Mouse (Mus musculus): Measurements from ENCODE around the gene Arl2bp. TPM values are rescaled to one million over a fixed set of nuclear protein-coding genes. Genes with fewer than 3 reads are reported as not detected.
A peak's percentile ranks its signal among the peaks of the same experiment; 100 is the strongest.

Gene Arl2bp
- 100 to 1,000 TPM; 153 to 159 TPM for total RNA-seq (2021)

DNA sequence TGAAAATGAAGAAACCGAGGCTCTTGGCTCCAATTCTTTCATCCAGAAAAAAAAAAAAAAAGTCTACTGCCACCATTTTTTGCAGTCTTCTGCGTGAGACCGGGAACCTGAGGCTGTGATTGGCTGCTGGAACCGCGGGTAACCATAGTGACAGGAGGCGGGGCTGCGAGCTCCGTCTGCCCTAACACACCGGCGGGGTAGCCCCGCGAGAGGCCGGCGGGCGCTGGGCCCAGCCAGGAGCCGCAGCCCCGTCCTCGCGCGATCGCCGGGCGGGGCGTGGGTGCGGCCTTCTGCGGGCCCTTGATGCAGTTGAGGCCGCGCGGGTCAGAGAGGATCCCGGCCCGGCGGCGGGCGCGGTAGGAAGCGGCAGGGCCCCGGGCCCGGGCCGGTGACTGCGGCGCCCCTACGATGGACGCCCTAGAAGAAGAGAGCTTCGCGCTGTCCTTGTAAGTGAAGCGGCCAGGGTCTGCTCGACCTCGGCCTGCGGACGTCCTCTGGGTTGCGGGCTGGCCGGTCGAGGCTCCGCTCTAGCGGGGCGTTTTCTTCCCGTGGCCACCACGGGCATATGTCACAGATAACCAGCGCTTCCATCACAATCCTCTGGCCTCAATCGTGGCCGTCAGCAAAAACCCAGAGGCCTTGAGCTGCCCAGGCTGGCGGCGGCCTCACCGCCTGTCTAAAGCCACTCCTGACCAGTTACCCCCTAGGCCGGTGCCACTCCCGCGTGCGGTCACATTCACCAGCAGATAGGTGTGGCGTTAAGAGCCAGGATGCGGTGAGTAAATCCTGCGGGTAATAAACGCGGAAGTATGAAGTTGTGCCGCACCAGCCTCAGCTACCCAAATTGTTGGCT is at the start of gene Arl2bp:
Gene Arl2bp (plus strand): TSS at position 145 of the 853 bp plus-strand sequence.
- peak; percentile 92 to 93 for DNase-seq (ENCODE audit: low spot score in 2 of 2)
- intact Hi-C loops (cut with DNase I) = no loop called here

DNA sequence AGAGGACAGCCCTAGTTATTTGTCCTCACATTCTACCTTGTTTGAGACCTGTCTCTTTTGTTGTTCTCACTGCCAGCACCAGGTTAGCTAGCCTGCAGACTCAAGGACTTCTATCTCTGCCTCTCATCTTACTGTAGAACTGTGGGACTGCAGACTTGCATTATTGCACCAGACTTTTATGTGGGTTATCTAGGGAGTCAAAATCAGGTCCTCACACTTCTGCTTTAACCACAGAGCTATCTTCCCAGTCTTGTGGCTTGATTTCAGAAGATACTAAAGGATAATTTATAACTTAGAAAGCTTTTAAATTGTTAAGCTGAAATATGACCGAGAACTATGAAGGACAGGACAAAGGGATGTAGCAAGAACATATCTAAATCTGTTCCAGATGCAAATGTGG is 41.5 kb upstream of the Arl2bp start:
- intact Hi-C loops (cut with DNase I) = no loop called here
- no peak for DNase-seq (ENCODE audit: low spot score in 2 of 2)

DNA sequence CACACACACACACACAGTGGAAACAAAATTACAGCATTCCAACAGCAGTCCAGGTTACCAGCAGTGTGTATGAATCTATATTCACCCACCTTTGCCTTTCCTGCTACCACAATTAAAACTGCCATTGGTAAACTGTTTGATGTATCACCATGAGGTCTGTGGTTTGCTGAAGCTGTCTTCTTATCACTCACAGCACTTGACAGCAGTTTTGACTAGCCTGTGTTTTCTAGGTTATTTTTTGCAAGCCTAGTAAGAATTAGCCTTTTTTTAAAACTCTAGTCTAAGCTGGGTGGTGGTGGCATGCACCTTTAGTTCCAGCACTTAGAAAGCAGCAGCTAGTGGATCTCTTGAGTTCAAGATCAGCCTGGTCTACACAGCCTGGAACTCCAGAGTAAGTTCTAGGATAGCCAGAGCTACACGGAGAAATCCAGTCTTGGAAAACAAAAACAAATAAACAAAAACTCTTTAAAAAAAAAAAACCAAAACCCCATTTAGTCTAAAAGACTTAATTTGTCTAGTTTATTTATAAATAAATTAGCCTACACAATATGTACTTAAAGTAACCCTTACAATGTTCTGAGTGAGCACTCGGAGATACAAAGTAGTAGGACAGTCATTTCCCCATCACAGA is 32.7 kb upstream of the Arl2bp start:
- intact Hi-C loops (cut with DNase I) = no loop called here
- DNase-seq (ENCODE audit: low spot score in 2 of 2) = no peak

DNA sequence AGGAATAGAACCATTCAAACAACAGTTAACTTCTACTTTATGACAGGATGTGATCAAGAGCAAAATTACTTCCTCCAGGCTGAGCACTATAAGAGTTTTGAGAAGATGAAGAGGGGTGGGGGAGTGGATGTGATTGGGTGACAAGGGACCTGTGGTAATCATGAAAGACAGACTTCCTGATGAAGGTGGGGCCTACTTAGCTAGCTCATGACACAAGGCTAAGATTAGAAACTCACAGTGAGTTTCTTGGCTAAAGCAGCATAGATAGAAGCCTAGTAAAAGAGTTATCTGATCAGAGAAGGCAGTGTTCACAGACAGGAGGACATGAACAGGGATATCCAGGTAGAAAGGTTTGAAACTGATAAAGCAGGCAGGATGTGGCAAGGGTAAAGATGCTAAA is 32.2 kb upstream of the Arl2bp start:
- no peak for DNase-seq (ENCODE audit: low spot score in 2 of 2)
- intact Hi-C loops (cut with DNase I) = no loop called here

DNA sequence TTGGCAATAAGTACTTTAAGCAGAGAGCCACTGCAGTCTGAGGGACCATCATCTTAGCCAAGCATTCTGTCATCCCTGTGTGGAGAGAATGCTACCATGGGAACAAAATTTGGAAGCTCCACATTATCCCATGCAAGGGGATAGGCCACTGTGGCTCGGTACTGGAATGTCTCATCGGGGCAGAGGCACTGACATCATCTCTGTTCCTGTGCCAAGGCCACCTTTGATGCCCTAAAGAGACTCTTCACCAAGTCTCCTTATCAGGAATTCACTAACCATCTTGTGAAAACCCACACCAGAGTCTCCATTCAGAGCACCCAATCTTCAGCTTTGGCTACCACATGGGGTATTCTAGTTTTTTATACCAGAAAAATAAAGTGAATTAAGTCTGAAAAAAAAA is 25.2 kb upstream of the Arl2bp start:
- intact Hi-C loops (cut with DNase I) = no loop called here
- no peak for DNase-seq (ENCODE audit: low spot score in 2 of 2)

DNA sequence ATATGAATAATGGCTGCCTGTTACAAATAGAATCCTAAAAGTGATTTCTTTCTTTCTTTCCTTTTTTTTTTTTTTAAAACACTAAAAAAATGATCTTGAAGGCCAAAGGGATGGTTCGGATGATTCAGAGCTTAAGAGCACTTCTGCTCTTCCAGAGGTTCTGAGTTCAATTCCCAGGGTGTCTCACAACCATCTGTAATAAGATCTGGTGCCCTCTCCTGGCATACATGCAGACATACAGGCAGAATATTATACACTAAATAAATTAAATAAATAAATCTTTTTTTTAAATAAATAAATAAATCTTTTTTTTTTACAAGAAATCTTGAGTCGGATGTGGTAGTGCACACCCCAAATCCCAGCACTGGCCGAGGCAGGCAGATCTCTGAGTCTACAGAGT is 24.5 kb upstream of the Arl2bp start:
- intact Hi-C loops (cut with DNase I) = no loop called here
- no peak for DNase-seq (ENCODE audit: low spot score in 2 of 2)

DNA sequence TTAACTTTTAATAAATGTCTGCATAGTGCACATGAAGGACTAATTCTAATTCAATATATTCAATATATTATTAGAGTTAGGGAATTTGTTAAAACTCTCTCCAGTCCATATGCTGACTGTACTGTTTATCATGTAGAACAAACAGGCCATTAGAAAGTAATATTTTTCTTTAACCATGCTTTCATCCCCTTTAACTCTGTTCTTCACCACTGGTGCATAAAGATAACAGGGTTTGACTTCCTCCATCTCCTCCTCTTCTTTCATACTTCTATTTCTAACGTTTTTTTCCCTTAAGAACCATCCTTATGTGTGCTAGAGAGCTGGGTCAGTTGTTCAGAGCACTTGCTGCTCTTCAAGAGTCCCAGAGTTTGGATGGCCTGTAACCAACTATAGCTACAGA is 21.2 kb upstream of the Arl2bp start:
- no peak for DNase-seq (ENCODE audit: low spot score in 2 of 2)
- intact Hi-C loops (cut with DNase I) = no loop called here

DNA sequence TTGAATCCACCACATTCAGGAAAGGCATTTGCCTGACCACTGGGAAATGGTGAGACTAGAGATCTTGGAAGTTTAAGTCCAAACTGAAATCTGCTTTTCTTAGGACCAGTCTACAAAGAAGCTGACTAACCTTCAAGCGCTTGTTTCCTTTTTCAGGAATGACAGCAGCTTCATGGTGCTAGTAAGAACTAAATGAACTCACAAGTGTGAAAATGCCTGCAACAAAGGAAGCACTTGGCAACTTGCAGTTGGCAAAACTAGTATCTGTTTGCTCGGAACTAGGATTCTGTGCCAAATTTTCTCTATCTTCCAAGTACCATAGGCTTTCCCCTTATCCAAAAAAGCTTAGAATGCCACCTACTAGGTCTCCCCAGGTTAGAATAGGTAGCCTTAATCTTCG is 20.2 kb upstream of the Arl2bp start:
- intact Hi-C loops (cut with DNase I) = no loop called here
- no peak for DNase-seq (ENCODE audit: low spot score in 2 of 2)

DNA sequence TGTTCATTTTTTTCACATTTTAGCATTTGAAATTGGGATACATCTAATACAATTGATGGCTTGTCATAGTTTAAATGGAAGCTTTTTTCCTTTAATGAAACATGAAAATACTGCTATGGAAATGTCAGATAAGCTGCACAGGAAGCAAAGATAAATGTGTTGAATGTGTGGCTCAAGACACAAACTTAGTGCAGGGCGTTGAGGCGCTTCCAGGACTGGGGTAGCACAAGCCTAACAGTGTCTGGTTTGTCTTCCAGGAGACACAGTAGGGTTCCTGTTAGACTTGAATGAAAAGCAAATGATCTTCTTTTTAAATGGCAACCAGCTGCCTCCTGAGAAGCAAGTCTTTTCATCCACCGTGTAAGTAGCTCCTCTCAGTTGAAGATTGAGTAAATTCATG is 16.9 kb upstream of the Arl2bp start:
- no peak for DNase-seq (ENCODE audit: low spot score in 2 of 2)
- intact Hi-C loops (cut with DNase I) = no loop called here

DNA sequence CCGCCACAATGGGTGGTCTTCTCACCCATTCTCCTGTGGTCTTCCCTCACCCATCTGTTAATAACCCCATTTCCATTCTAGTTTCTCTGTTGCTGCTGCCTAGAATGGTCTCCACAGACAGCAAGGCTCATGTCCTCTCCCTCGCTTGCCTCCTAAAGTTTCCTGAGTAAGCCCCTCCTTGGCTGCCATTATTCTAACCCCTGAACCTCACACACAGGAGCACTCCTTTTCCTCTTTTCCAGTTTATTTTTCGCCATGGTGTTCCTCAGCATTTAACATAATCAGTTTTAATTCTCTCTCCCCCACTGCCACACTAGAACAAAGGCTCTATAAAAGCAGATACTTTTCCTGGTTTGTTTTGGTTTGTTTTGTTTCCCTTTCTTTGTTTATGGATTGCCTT is 13.4 kb upstream of the Arl2bp start:
- no peak for DNase-seq (ENCODE audit: low spot score in 2 of 2)
- intact Hi-C loops (cut with DNase I) = no loop called here

DNA sequence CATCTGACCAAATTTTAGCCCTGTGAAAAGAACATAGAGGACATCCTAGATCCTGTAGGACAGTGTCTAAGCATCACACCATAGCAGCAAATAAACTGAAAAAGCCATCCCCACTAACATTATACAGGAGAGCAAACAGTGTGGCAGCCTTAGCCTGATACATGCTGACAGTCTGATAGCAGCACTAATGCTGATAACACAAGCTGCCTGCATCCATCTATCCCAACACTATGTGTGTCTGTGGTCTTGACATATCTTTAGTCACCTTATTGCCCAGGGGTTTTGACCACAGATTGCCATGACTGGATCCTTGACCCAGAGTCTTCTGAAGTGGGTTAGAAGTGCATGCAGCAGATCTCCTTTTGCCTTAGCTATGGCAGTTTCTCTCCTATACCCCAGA is 11.4 kb upstream of the Arl2bp start:
- intact Hi-C loops (cut with DNase I) = no loop called here
- DNase-seq (ENCODE audit: low spot score in 2 of 2) = no peak

DNA sequence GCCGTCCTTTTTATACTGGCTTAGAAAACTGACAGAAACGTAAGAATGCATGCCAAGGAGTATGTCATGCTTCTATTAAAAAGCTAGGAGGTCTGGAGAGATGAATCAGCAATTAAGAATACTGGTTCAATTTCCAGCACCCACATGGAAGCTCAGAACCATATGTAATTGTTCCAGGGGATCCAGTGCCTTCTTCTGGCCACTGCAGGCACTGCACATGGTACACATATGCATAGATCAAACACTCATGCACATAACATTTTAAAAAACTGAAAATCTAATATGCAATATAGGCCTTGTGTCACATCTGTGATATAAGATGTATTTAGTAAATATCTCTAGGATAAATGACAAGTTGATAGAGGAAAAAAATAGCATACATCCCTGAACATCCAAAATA is 8.4 kb upstream of the Arl2bp start:
- intact Hi-C loops (cut with DNase I) = no loop called here
- DNase-seq (ENCODE audit: low spot score in 2 of 2) = no peak

DNA sequence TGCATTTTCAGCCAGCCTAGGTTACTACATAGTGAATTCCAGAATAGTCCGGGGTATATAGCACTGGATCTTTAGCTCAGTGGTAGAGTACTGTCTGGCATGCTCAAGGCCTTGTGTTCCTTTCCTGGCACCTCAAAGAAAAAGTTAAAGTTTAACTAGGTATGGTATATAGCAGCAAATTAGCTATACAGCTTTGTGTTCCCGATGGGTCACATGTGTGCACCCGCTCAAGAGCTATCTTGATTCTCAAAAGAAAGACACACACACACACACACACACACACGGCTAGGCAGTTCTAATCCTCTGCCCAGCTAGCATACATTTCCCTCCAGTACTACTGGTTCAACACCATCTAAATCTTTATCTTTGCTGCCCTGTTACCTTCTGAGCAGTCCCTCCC is 6.0 kb upstream of the Arl2bp start:
- DNase-seq (ENCODE audit: low spot score in 2 of 2) = no peak

DNA sequence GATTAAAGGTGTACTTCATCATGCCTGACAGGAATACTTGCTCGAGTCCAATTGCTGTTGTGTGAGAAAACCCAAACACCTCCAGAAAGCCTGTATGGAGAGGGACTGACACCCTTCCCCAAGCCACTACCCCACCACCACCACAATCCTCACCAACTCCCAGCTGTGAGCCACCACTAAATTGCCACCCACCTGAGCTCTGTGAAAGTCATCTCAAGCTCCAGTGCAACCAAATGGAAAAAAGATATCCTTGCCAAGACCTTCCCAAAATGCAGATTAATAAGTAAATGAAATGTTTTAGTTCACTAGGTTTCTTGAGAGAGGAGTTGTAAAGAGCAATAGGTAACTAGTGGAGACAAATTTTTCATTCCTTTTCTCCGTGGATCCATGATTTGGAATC is 1.7 kb upstream of the Arl2bp start:
- no peak for DNase-seq (ENCODE audit: low spot score in 2 of 2)
- intact Hi-C loops (cut with DNase I) = no loop called here

More for the DNA sequence above, 6.0 kb upstream of the Arl2bp start:
- intact Hi-C loops (cut with DNase I) = no loop called here

DNA sequence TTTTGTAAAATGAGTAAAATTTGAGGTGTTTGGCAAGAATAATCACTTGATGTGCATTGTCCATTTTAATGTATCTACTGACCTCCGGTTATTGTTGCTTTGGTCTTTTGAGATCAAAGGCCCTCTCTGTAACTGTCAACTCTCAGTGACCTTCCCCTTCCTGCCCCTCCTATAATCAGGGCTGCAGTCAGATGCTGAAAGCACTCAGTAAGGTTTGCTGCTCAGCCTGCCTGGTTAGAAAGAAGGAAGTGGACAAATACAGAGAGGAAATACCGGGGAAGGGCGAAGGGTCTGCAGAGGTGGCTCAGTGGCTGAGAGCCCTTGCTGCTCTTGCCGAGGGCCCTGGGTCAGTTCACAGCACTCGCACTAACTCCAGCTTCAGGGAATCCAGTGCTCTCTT is 8.0 kb downstream of the Arl2bp start:
- intact Hi-C loops (cut with DNase I) = no loop called here
- no peak for DNase-seq (ENCODE audit: low spot score in 2 of 2)

DNA sequence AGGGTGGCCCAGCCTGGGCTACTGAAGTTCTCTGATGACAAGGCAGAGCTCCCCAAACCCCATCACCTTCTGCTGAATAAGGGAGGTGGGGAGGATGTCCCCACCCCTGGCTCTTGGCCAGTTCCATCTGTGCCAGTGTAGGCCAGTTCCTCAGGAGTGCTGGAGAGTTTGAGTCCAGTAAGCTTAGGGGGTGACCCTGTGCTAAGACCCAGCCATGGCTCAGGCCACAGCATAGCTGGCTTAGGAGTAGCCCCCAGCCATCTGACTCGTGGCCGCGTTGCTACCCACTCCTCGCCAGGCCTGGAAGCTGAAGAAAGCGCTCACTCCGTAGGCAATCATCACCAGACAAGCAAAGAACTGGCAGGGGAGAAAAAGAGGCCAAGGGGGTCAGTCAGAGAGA is 9.5 kb downstream of the Arl2bp start:
- intact Hi-C loops (cut with DNase I) = no loop called here
- no peak for DNase-seq (ENCODE audit: low spot score in 2 of 2)

DNA sequence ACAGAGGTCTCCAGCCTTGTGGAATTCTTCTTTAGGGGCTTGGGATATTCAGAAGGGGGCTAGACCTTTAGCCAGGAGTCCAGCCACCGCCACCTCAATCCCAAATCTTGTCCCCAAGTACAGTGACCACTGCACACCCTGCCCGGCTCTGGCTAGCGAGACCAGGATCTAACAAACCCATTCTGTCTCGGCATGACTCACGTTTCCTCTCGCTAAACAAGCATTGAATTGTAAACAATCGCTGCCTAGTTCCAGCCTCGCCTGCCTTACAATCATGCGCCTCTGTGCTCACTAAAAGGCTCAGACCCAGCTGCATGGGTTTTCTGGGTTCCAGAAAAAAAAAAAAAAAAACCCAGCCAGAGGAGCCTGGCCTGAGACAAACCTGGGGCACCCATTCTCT is 12.2 kb downstream of the Arl2bp start:
- intact Hi-C loops (cut with DNase I) = no loop called here
- DNase-seq (ENCODE audit: low spot score in 2 of 2) = no peak

DNA sequence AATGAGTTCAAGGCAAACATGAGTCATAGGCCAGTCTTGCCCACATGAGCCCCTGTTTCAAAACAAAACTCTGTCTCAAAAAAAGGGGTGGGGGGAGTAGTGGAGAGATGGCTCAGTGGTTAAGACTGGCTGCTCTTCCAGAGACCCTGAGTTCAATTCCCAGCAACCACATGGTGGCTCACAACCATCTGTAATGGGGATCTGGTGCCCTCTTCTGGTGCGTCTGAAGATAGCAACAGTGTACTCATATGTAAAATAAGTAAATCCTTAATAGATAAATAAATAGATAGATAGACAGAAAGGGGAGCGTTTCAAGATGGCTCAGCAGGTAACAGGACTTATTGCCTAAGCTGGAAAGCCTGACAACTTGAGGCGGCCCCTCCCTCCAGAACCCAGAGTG is 14.0 kb downstream of the Arl2bp start:
- intact Hi-C loops (cut with DNase I) = no loop called here
- DNase-seq (ENCODE audit: low spot score in 2 of 2) = no peak

DNA sequence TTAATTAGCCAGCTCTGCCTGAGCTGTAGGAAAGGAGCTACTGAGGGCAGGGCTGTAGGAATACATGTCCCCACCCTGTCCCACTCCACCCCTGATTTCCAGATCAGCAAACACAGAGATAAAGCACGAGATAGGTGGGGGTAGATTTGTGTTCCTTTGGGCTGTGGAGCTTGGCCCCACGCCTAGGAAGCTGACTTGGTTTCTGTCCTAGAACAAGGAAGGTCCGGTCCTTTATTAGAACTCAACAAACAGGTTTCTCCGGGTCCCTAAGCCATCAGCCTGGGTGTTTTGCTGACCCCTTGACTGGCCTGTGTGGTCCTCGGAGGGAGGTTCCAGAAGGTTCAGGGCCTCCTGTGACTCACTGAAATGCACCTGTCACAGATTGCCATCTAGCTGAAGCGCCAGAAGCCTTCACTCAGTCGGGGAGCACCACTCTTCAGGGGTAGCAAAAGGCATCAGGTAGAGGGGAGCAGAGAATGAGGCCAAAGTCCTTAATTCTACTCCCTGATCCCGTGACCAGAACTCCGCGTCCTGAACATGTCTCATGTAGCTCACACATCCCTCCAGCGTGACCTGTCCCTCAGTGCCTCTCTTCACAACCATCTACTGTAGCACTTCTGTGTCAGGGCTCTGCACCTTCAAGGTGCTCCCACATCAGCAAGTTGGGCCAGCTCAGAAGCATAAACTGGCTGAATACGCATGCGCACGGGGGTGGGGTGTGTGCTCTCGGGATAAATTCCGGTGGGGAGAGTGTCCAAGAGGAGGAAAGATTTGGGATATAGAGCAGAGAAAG is 16.5 kb downstream of the Arl2bp start:
- intact Hi-C loops (cut with DNase I) = no loop called here
- DNase-seq (ENCODE audit: low spot score in 2 of 2) = no peak

DNA sequence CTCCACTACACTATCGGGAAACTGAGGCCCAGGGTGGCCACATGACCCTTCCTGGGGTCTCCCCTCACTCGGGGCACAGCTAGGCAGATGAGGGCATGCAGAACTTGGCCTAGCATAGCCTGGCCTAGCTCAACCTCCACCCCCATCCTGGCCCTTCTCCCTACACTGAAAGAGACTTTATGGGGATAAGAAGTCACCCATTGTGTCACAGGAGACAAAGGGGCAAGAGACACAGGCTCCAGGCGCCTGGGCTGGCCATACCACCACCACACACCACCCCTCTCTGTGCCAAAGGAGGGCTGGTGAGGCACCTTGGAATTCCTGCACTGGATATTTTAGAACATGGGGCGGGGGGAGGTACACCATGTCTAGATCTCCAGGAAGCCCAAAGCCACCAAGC is 17.9 kb downstream of the Arl2bp start:
- intact Hi-C loops (cut with DNase I) = no loop called here
- DNase-seq (ENCODE audit: low spot score in 2 of 2) = no peak

DNA sequence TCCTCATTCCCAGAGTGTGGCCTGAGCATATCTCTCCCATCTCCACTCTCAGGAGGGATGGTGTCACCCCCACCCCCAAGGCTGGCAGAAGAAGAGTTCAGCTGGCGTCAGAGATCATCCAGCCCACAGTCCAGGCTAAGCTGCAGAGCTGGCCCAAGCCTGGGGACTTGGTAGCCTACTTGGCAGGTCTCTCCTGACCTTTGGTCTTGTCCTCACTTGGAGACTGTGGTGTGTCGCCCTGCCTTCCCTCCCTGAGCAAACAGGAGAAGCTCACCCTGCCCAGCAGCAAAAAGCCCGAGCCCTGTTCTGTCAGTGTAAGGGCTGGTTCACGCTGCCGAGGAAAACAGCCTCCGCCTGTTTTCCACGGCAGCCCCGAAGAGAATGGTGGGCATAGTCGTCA is 19.6 kb downstream of the Arl2bp start:
- DNase-seq (ENCODE audit: low spot score in 2 of 2) = no peak
- intact Hi-C loops (cut with DNase I) = no loop called here

All from left cerebral cortex, postnatal 36 days (tissue).